Mouse (Mus musculus) gastrocnemius, postnatal 36 days (tissue): ENCODE data around the gene Rpain. TPM values are rescaled to one million over a fixed set of nuclear protein-coding genes. Genes with fewer than 3 reads are reported as not detected.

Experiments used
- DNase-seq, 2 experiments: peaks; one replicate each; pipeline ENCODE4 v3.0.0; 2022
- intact Hi-C: fragments of 180-260 bp; cut with DNase I; formaldehyde crosslinking; loops from one replicate; pipeline ENCODE4 v1.15.1; 2025
- long read RNA-seq, 2 experiments: library from polyadenylated mRNA; stranded (forward); transcript quantifications; one replicate each; pipeline ENCODE4 v2.0.0; 2021
- total RNA-seq, 2 experiments: library from RNA; stranded (reverse); gene quantifications; 2 replicates each; pipeline ENCODE4 v1.2.3; 2021

Rpain gene
- total RNA-seq, result 10 to 100 TPM; 11.2 to 13.7 TPM
- long read RNA-seq, experiment 1, transcript Rpain-201 (7 exons, 1,100 nt), result major isoform, 28 of 37 reads
- long read RNA-seq, experiment 1, partial matches to known transcripts, result 0 of 37 reads
- long read RNA-seq, experiment 1, other reads (novel, unspliced or antisense), result 2 of 37 reads
- long read RNA-seq, experiment 2, transcript Rpain-201 (7 exons, 1,100 nt), result major isoform, 23 of 29 reads
- long read RNA-seq, experiment 2, partial matches to known transcripts, result 1 of 29 reads
- long read RNA-seq, experiment 2, other reads (novel, unspliced or antisense), result 4 of 29 reads

GRCm38 (mm10) chr11:70969821-70970559, at the start of gene Rpain, which contains the start of gene Nup88:
Gene Rpain, plus strand, starts transcription at chr11:70970213.
Gene Nup88, minus strand, starts transcription at chr11:70969973.
- intact Hi-C loops, result no loop called here
- peak; percentile 85 to 87 for DNase-seq

- no peak for DNase-seq
- intact Hi-C loops, result no loop called here
Measured at GRCm38 (mm10) chr11:70931461-70931860, 38.6 kb upstream of the Rpain start.

GRCm38 (mm10) chr11:70935316-70935715, 34.7 kb upstream of the Rpain start:
- no peak for DNase-seq
- intact Hi-C loops, result no loop called here

- no peak for DNase-seq
- intact Hi-C loops, result no loop called here
Measured at GRCm38 (mm10) chr11:70942596-70942995, 27.4 kb upstream of the Rpain start.

GRCm38 (mm10) chr11:70943651-70944050, 26.4 kb upstream of the Rpain start:
- intact Hi-C loops, result no loop called here
- no peak for DNase-seq

GRCm38 (mm10) chr11:70944935-70945817, 24.8 kb upstream of the Rpain start:
- DNase-seq, result no peak
- intact Hi-C loops, result no loop called here

- intact Hi-C loops, result no loop called here
- DNase-seq, result no peak
Measured at GRCm38 (mm10) chr11:70954711-70955110, 15.3 kb upstream of the Rpain start.

GRCm38 (mm10) chr11:70960786-70961554, 9.0 kb upstream of the Rpain start:
- intact Hi-C loops, result no loop called here
- DNase-seq, result no peak

- DNase-seq, result no peak
- intact Hi-C loops, result no loop called here
Measured at GRCm38 (mm10) chr11:70964222-70964907, 5.6 kb upstream of the Rpain start.

- intact Hi-C loops, result no loop called here
- no peak for DNase-seq
Measured at GRCm38 (mm10) chr11:70969271-70969794, 680 bp upstream of the Rpain start.

- no peak for DNase-seq
- intact Hi-C loops, result no loop called here
Measured at GRCm38 (mm10) chr11:70970560-70971540, 837 bp downstream of the Rpain start.

GRCm38 (mm10) chr11:70972586-70972985, 2.6 kb downstream of the Rpain start:
- DNase-seq, result no peak
- intact Hi-C loops, result no loop called here

- intact Hi-C loops, result no loop called here
- DNase-seq, result no peak
Measured at GRCm38 (mm10) chr11:70973947-70974346, 3.9 kb downstream of the Rpain start.

GRCm38 (mm10) chr11:70975193-70975592, 5.2 kb downstream of the Rpain start:
- intact Hi-C loops, result no loop called here
- DNase-seq, result no peak

GRCm38 (mm10) chr11:70977293-70977692, 7.3 kb downstream of the Rpain start:
- DNase-seq, result no peak
- intact Hi-C loops, result no loop called here

- no peak for DNase-seq
- intact Hi-C loops, result no loop called here
Measured at GRCm38 (mm10) chr11:70980232-70980631, 10.2 kb downstream of the Rpain start.

GRCm38 (mm10) chr11:70980751-70981510, 10.9 kb downstream of the Rpain start:
- intact Hi-C loops, result no loop called here
- no peak for DNase-seq
